Mouse (Mus musculus) C2C12 (cell line): ENCODE measurements around the gene Snta1.

ENCODE experiments used
- CTCF ChIP-seq: IDR thresholded peaks from one replicate; pipeline ENCODE4 v1.5.1; 2011; ENCODE audit not compliant: control insufficient read depth, insufficient read depth, insufficient read length
- MAX ChIP-seq: IDR thresholded peaks from one replicate; pipeline ENCODE4 v1.6.1; 2011; ENCODE audit warnings: mild to moderate bottlenecking, control low read depth
- MYOD1 ChIP-seq: IDR thresholded peaks from one replicate; pipeline ENCODE4 v1.6.1; 2011; ENCODE audit warnings: low read depth; ENCODE audit not compliant: control insufficient read depth, insufficient read length
- MYOG ChIP-seq: IDR thresholded peaks from one replicate; pipeline ENCODE4 v1.6.1; 2011; ENCODE audit not compliant: control insufficient read depth, insufficient read length; ENCODE audit errors: extremely low read depth
- USF1 ChIP-seq: IDR thresholded peaks from one replicate; pipeline ENCODE4 v1.6.1; 2011; ENCODE audit warnings: low read depth, mild to moderate bottlenecking, control low read depth, moderate library complexity

- TF ChIP-seq MAX, result no peak
- TF ChIP-seq CTCF, result no peak
- no peak for TF ChIP-seq USF1
- TF ChIP-seq MYOG, result no peak
- TF ChIP-seq MYOD1, result no peak
These were observed 22.7 kb upstream of the Snta1 start for GRCm38 (mm10) chr2:154430566-154430965.
